Mouse (Mus musculus): ENCODE data around the gene Defb22.
A peak's percentile ranks its signal among the peaks of the same experiment; 100 is the strongest.

Gene Defb22

DNA sequence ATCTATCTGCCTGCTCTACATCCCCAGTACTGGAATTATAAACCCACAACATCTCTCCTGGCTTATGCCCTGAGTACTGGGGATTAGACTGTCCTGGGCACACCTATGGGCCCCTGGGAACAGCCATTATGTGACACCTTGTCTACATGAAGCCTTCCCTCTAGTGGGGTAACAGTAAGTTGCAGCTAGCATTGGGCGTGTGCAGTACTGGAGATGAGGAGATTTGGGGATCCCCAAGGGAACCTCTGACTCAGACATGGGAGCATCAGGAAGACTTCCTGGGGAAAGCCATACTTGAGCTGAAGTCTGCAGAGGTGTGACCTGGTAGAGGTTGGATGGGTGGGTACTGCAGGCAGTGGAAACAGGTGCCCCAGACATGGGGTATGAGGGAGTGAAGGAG is 51.0 kb downstream of the Defb22 start:
- no peak for DNase-seq

DNA sequence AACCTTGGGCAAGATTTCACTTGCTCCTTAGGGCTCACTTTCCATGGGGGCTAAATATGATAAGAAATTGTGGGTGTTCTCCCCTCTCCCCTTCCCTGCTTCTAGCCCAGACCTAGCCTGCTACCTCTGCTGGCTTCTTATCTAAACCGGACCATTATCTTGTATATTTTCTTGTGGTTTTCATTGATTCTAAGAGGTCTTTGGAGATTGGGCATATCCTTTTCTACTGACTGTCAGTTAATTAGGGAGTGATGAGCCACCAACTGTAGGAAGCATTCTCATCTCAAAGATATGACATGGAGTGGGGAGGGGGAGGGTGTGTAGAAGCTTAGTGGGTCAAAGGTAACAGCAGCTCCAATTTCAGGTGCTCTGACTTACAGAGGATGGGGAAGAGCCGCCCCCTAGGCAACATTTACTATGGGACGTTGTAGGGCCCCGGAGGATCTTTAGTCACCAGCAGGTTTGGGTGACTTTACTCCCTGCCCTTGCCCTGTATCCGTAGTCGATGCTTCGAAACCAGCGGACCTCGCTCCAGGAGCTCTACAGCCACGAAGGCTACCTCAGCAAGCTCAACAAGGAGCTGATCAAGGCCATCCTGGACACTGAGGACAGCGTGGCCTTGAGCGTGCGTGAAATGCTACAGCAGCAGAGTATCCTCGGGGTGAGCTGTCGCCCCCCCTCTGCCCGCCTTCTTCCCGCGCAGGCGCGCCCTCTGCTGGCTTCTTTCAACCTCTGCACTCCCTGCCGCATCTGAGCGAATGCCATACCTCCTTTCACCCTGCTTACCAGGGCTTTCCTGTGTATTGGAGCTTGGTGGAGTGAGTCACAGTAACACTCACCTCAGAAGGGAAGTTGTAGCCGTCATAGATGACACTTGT is 52.7 kb downstream of the Defb22 start:
- peak; percentile 87 for DNase-seq

DNA sequence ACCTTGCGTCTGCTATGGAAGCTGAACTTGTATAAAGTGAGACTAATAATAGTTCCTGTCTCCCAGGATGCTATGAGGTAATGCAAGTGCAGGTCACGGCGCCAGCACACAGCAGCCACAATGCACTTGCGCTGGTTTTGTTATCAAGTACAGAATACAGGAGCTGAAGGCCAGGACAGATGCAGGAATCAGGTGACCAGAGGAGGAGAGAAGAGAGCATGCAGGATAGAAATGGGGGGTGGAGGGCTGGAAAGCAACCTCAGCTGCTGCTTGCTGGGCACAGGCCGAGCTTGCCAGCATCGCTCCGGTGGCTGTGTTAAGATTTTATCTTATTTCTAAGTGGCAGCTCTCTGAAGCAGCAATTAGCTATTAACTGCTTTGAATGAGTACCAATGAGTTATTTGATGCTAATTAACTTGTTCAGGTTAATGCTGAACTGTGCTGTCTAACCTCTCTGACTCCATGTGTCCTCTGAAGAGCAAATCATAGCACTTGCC is 53.5 kb downstream of the Defb22 start:
- DNase-seq: no peak

Data from right cerebral cortex, postnatal 14 days (tissue).